Mouse (Mus musculus): Measurements from ENCODE around the gene 2610528A11Rik. TPM values are rescaled to one million over a fixed set of nuclear protein-coding genes. Genes with fewer than 3 reads are reported as not detected.

Gene 2610528A11Rik
- total RNA-seq, 2 experiments from 2014 or later: 0.60 TPM; not detected in 1

GRCm38 (mm10) chr14:37095556-37095955 is 18.3 kb downstream of the 2610528A11Rik start:
- no peak for DNase-seq (ENCODE audit: low spot score in 2 of 2)

- DNase-seq (ENCODE audit: low spot score in 2 of 2): no peak
These were observed 19.4 kb downstream of the 2610528A11Rik start for GRCm38 (mm10) chr14:37094436-37094835.

GRCm38 (mm10) chr14:37083755-37084154 is 30.1 kb downstream of the 2610528A11Rik start:
- DNase-seq (ENCODE audit: low spot score in 2 of 2): no peak

GRCm38 (mm10) chr14:37080724-37081123 is 33.1 kb downstream of the 2610528A11Rik start:
- DNase-seq (ENCODE audit: low spot score in 2 of 2): no peak

GRCm38 (mm10) chr14:37068516-37068915 is 45.3 kb downstream of the 2610528A11Rik start:
- peak in 1 of 2 experiments; percentile 9 for DNase-seq (ENCODE audit: low spot score in 2 of 2)

GRCm38 (mm10) chr14:37067629-37068028 is 46.2 kb downstream of the 2610528A11Rik start, which contains the start of gene Lrit2:
TSS of gene Lrit2 (plus strand) at chr14:37067929.
- no peak for DNase-seq (ENCODE audit: low spot score in 2 of 2)

- peak; percentile 6 to 17 for DNase-seq (ENCODE audit: low spot score in 2 of 2)
These were observed 47.2 kb downstream of the 2610528A11Rik start for GRCm38 (mm10) chr14:37066636-37067035.

- no peak for DNase-seq (ENCODE audit: low spot score in 2 of 2)
These were observed 49.0 kb downstream of the 2610528A11Rik start for GRCm38 (mm10) chr14:37064849-37065248.

Other genes with a start within 250 kb of the 2610528A11Rik start
- gene Ccser2, start 145.2 kb downstream of the 2610528A11Rik start, total RNA-seq (2021): 10 to 100 TPM; 88.7 to 93.3 TPM
- gene Rgr, start 65.1 kb downstream of the 2610528A11Rik start, total RNA-seq (2021): not detected
- gene Lrit1, start 59.2 kb downstream of the 2610528A11Rik start, total RNA-seq (2021): not detected
- gene Lrit2, start 46.1 kb downstream of the 2610528A11Rik start, total RNA-seq (2021): not detected
- gene Cdhr1, start 15.7 kb downstream of the 2610528A11Rik start, total RNA-seq (2021): 10 to 100 TPM; 12.6 to 13.1 TPM
- gene Ghitm, start 21.2 kb upstream of the 2610528A11Rik start, total RNA-seq (2021): 100 to 1,000 TPM; 315 to 326 TPM

All from layer of hippocampus, postnatal 14 days (tissue).